Comparison of ENCODE assay signal across 8 mouse cellular contexts in genomic region chr2:19909900-19910780, GRCm38 (mm10). TPM values are rescaled to one million over a fixed set of nuclear protein-coding genes. Genes with fewer than 3 reads are reported as not detected.
DNase-seq lines count a peak whose midpoint lies in the region; ATAC-seq and TF ChIP-seq lines count a peak whose summit lies in the region.

No protein-coding gene starts in this region.

- TF ChIP-seq POLR2A in brain, embryonic 14.5 days (IDR thresholded peaks at IDR 0.05; ENCODE audit: borderline replicate concordance, extremely low read depth, insufficient read depth, insufficient read length, poor library complexity, severe bottlenecking): no peak
- TF ChIP-seq POLR2A in small intestine, adult 2 months (IDR thresholded peaks at IDR 0.05; ENCODE audit: low read depth, low read length): no peak

- H3K9ac ChIP-seq in kidney, embryonic 14.5 days (ENCODE audit: low read depth, low read length): 0 out of 2 replicates have a peak overlapping the region, but pooled peaks have one; percentile 31
- H3K9ac ChIP-seq in limb, embryonic 13.5 days: peak overlapping the region; percentile 57

- no peak for DNase-seq in kidney, adult 18-20 months
- DNase-seq in brain, embryonic 14.5 days (ENCODE audit: low read depth): peak; percentile 4
- no peak for DNase-seq in hindbrain, embryonic 10.5 days (ENCODE audit: low spot score)
- DNase-seq in testis, postnatal 14 days (ENCODE audit: low spot score): no peak
- no peak for DNase-seq in adrenal gland, adult (ENCODE audit: inconsistent age in 2 of 2, low spot score in 1 of 2)

- peak overlapping the region; percentile 50 for H3K4me3 ChIP-seq in kidney, embryonic 14.5 days (ENCODE audit: low read length)
- H3K4me3 ChIP-seq in hindbrain, embryonic 10.5 days: peak overlapping the region; percentile 67
- H3K4me3 ChIP-seq in limb, embryonic 13.5 days: peak overlapping the region; percentile 56
- H3K4me3 ChIP-seq in small intestine, adult 2 months (ENCODE audit: low read depth, low read length): peak overlapping the region; percentile 5; the same call in 1 of the 2 replicates

- H3K27me3 ChIP-seq in kidney, embryonic 14.5 days (ENCODE audit: control insufficient read depth, insufficient read depth, low read length): peaks cover 22% of the 10 kb centered on the region
- H3K27me3 ChIP-seq in hindbrain, embryonic 10.5 days (ENCODE audit: insufficient read depth, poor library complexity, severe bottlenecking): peaks cover 54% of the 10 kb centered on the region
- H3K27me3 ChIP-seq in limb, embryonic 13.5 days: peaks cover 58% of the 10 kb centered on the region
- no peaks in the 10 kb centered on the region; the same call in 1 of the 2 replicates for H3K27me3 ChIP-seq in small intestine, adult 2 months (ENCODE audit: control insufficient read depth, insufficient read depth, low read length)

- no peak overlapping the region for H3K27ac ChIP-seq in kidney, embryonic 14.5 days (ENCODE audit: low read depth, low read length)
- H3K27ac ChIP-seq in hindbrain, embryonic 10.5 days: peak overlapping the region; percentile 3; the same call in 1 of the 2 replicates
- no peak overlapping the region for H3K27ac ChIP-seq in limb, embryonic 13.5 days
- no peak overlapping the region for H3K27ac ChIP-seq in small intestine, adult 2 months (ENCODE audit: insufficient read depth, low read depth, low read length)

- WGBS in kidney, embryonic 14.5 days: under 1% methylated on average over 31 of the region's 31 CpGs
- under 1% methylated on average over 30 of the region's 31 CpGs for WGBS in hindbrain, embryonic 10.5 days
- WGBS in limb, embryonic 13.5 days: under 1% methylated on average over 29 of the region's 31 CpGs
- WGBS in small intestine, adult 2 months: 3% methylated on average over 29 of the region's 31 CpGs

- no peak for TF ChIP-seq CTCF in brain, embryonic 14.5 days (IDR thresholded peaks at IDR 0.05; ENCODE audit: borderline replicate concordance, extremely low read depth, insufficient read depth, insufficient read length)
- TF ChIP-seq CTCF in small intestine, adult 2 months (IDR thresholded peaks at IDR 0.05; ENCODE audit: extremely low read depth, insufficient read length, insufficient replicate concordance, low read depth, low read length): no peak

- ATAC-seq in kidney, embryonic 14.5 days (ENCODE audit: low FRiP score, low TSS enrichment): peak; percentile 65
- peak; percentile 67; the same call in 1 of the 2 replicates for ATAC-seq in limb, embryonic 13.5 days (ENCODE audit: low FRiP score, low read depth)

- peaks cover 3% of the 10 kb centered on the region; the same call in 1 of the 2 replicates for H3K4me1 ChIP-seq in kidney, embryonic 14.5 days (ENCODE audit: control insufficient read depth, insufficient read depth, low read length)
- peaks cover 24% of the 10 kb centered on the region for H3K4me1 ChIP-seq in hindbrain, embryonic 10.5 days (replicated peaks)
- peaks cover 17% of the 10 kb centered on the region for H3K4me1 ChIP-seq in limb, embryonic 13.5 days
- no peaks in the 10 kb centered on the region for H3K4me1 ChIP-seq in small intestine, adult 2 months (ENCODE audit: control insufficient read depth, insufficient read depth, insufficient read length, low read length)

- peak overlapping the region; percentile 87 for H3K4me2 ChIP-seq in kidney, embryonic 14.5 days (replicated peaks; ENCODE audit: low read depth, low read length)
- H3K4me2 ChIP-seq in limb, embryonic 13.5 days (replicated peaks): peak overlapping the region; percentile 95

- no peaks in the 10 kb centered on the region for H3K36me3 ChIP-seq in kidney, embryonic 14.5 days (ENCODE audit: control insufficient read depth, insufficient read depth, low read length)
- no peaks in the 10 kb centered on the region for H3K36me3 ChIP-seq in hindbrain, embryonic 10.5 days
- H3K36me3 ChIP-seq in limb, embryonic 13.5 days: no peaks in the 10 kb centered on the region
- no peaks in the 10 kb centered on the region for H3K36me3 ChIP-seq in small intestine, adult 2 months (ENCODE audit: control insufficient read depth, insufficient read depth, low read length)

- no peaks in the 10 kb centered on the region for H3K9me3 ChIP-seq in kidney, embryonic 14.5 days (ENCODE audit: control insufficient read depth, low read length)
- no peaks in the 10 kb centered on the region for H3K9me3 ChIP-seq in hindbrain, embryonic 10.5 days
- H3K9me3 ChIP-seq in limb, embryonic 13.5 days: peaks cover 4% of the 10 kb centered on the region; the same call in 1 of the 2 replicates

RNA-seq across cellular contexts. Expression of gene Etl4, which starts 0.6 kb away (rescaled TPM):
- 57.8 and 93.8 TPM in 2 replicates for polyA plus RNA-seq in kidney, embryonic 14.5 days (2014; fragmentation: Nextera tagmentation; extraction: Ambion mirVana)
- polyA plus RNA-seq in brain, embryonic 14.5 days (2012; rRNA removed): 12.3 and 24.2 TPM in 2 replicates
- polyA plus RNA-seq in hindbrain, embryonic 10.5 days (2016; fragmentation: Nextera tagmentation; extraction: Ambion mirVana): 16.2 and 17.8 TPM in 2 replicates
- polyA plus RNA-seq in limb, embryonic 13.5 days (2015; fragmentation: Nextera tagmentation; extraction: Ambion mirVana): 22.7 and 25.6 TPM in 2 replicates
- 10.3 and 19.0 TPM in 2 replicates for polyA plus RNA-seq in small intestine, adult 2 months (2012; rRNA removed)

Comparison
In these comparisons a context has a peak if more than half of its experiments do, and no peak if none do; other contexts are left out.
1. H3K4me3 ChIP-seq: peak in every context shown above with its lines; median percentile 67 in hindbrain, embryonic 10.5 days; 56 in limb, embryonic 13.5 days; 50 in kidney, embryonic 14.5 days; 5 in small intestine, adult 2 months.